Mouse (Mus musculus) heart, embryonic 15.5 days (tissue): ENCODE results near the gene Gm49661. TPM values are rescaled to one million over a fixed set of nuclear protein-coding genes. Genes with fewer than 3 reads are reported as not detected.

Experiments used
- ATAC-seq: fragments of 200-750 bp; cut with Nextera tagmentation; replicated peaks from 2 replicates; pipeline ENCODE4 v1.8.0; 2017; ENCODE audit warnings: low read depth, moderate TSS enrichment; ENCODE audit not compliant: insufficient number of reproducible peaks, insufficient read depth, low FRiP score
- H3K27ac ChIP-seq: fragments of 300-500 bp; sonication (generic); 2 replicates; pipeline ENCODE4 v1.5.1; 2015; ENCODE audit warnings: mild to moderate bottlenecking, inconsistent platforms
- H3K27me3 ChIP-seq: fragments of 300-500 bp; sonication (generic); 2 replicates; pipeline ENCODE4 v1.6.1; 2015; ENCODE audit warnings: inconsistent platforms
- H3K36me3 ChIP-seq: fragments of 300-500 bp; sonication (generic); 2 replicates; pipeline ENCODE4 v1.6.1; 2015; ENCODE audit warnings: mild to moderate bottlenecking, inconsistent platforms
- H3K4me1 ChIP-seq: fragments of 300-500 bp; sonication (generic); replicated peaks from 2 replicates; pipeline ENCODE4 v1.6.1; 2015; ENCODE audit warnings: inconsistent platforms
- H3K4me2 ChIP-seq: fragments of 300-500 bp; sonication (generic); 2 replicates; pipeline ENCODE4 v1.6.1; 2015; ENCODE audit warnings: inconsistent platforms, mild to moderate bottlenecking, moderate library complexity
- H3K4me3 ChIP-seq: fragments of 300-500 bp; sonication (generic); 2 replicates; pipeline ENCODE4 v1.5.1; 2015; ENCODE audit warnings: mild to moderate bottlenecking, inconsistent platforms
- H3K9ac ChIP-seq: fragments of 300-500 bp; sonication (generic); 2 replicates; pipeline ENCODE4 v1.6.1; 2015; ENCODE audit warnings: mild to moderate bottlenecking, inconsistent platforms
- H3K9me3 ChIP-seq: fragments of 300-500 bp; sonication (generic); replicated peaks from 2 replicates; pipeline ENCODE4 v1.6.1; 2016; ENCODE audit warnings: inconsistent platforms
- WGBS: fragments of 180-500 bp; shearing (Covaris S2); methylation state at CpG from one replicate; pipeline ENCODE4 v1.1.7; 2015; ENCODE audit warnings: mixed read lengths; 5-methylcytosine and 5-hydroxymethylcytosine counted together
- microRNA-seq: library from miRNA; unstranded; fragments of <30 nt; microRNA quantifications from one replicate; pipeline ENCODE4, GENCODE M21; 2016
- polyA plus RNA-seq: library from polyadenylated mRNA; unstranded; fragments of >200 nt; fragmentation: Nextera tagmentation; extraction: Ambion mirVana; gene quantifications from 2 replicates; pipeline ENCODE4 v1.2.1, GENCODE M21; 2015

Gm49661 gene
- polyA plus RNA-seq, 1 experiment from 2014 or later, result not detected

GRCm38 (mm10) chr8:84921596-84921995, 47.6 kb downstream of the Gm49661 start:
- Histone ChIP-seq H3K36me3 (no peaks in the 10 kb centered on the region), H3K27ac (no peak overlapping the region), H3K4me2 (no peak overlapping the region), H3K27me3 (peaks cover 69% of the 10 kb centered on the region), H3K9ac (no peak overlapping the region), H3K4me3 (no peak overlapping the region), H3K9me3 (no peaks in the 10 kb centered on the region), H3K4me1 (0 out of 2 replicates have a peak, but pooled peaks cover 10% of the 10 kb centered on the region)
- 0 out of 2 replicates have a peak, but pooled peaks have one; percentile 51 for ATAC-seq
- WGBS, result 32% methylated on average over 2 of the region's 2 CpGs

GRCm38 (mm10) chr8:84918646-84919045, 50.6 kb downstream of the Gm49661 start:
- peaks cover 76% of the 10 kb centered on the region for H3K27me3 ChIP-seq
- no peaks in the 10 kb centered on the region for H3K36me3 ChIP-seq
- no peak for ATAC-seq
- no peak overlapping the region for H3K9ac ChIP-seq
- H3K9me3 ChIP-seq, result no peaks in the 10 kb centered on the region
- no peak overlapping the region for H3K27ac ChIP-seq
- H3K4me1 ChIP-seq, result 0 out of 2 replicates have a peak, but pooled peaks cover 10% of the 10 kb centered on the region
- no peak overlapping the region for H3K4me2 ChIP-seq
- no peak overlapping the region for H3K4me3 ChIP-seq
- 86% methylated on average over 15 of the region's 15 CpGs for WGBS

- WGBS, result 26% methylated on average over 20 of the region's 20 CpGs
These were observed 51.5 kb downstream of the Gm49661 start for GRCm38 (mm10) chr8:84917781-84918180.

More at GRCm38 (mm10) chr8:84917781-84918180, 51.5 kb downstream of the Gm49661 start:
- H3K9me3 ChIP-seq, result no peaks in the 10 kb centered on the region
- H3K4me2 ChIP-seq, result no peak overlapping the region
- H3K4me3 ChIP-seq, result no peak overlapping the region
- no peak overlapping the region for H3K9ac ChIP-seq
- H3K27me3 ChIP-seq, result peaks cover 79% of the 10 kb centered on the region
- H3K27ac ChIP-seq, result no peak overlapping the region
- H3K4me1 ChIP-seq, result peaks cover 18% of the 10 kb centered on the region
- no peaks in the 10 kb centered on the region for H3K36me3 ChIP-seq
- ATAC-seq, result no peak

Small RNAs within 50 kb of the gene (microRNA-seq; reads per million reads assigned to microRNA genes)
- gene Gm24197, result not detected

Other genes with a start within 250 kb of the Gm49661 start
- 4.5 TPM in 2 replicates for gene G430095P16Rik, start 246.4 kb downstream of the Gm49661 start, polyA plus RNA-seq
- gene Nfix, start 169.1 kb downstream of the Gm49661 start, polyA plus RNA-seq, result 15.0 and 20.8 TPM in 2 replicates
- gene Dand5, start 146.6 kb downstream of the Gm49661 start, polyA plus RNA-seq, result 5.8 and 6.4 TPM in 2 replicates
- gene Gadd45gip1, start 137.9 kb downstream of the Gm49661 start, polyA plus RNA-seq, result 45.3 and 46.5 TPM in 2 replicates
- gene Rad23a, start 128.8 kb downstream of the Gm49661 start, polyA plus RNA-seq, result 107 and 123 TPM in 2 replicates
- gene Calr, start 122.5 kb downstream of the Gm49661 start, polyA plus RNA-seq, result 525 and 658 TPM in 2 replicates
- gene Farsa, start 112.4 kb downstream of the Gm49661 start, polyA plus RNA-seq, result 44.5 and 62.5 TPM in 2 replicates
- gene Syce2, start 97.3 kb downstream of the Gm49661 start, polyA plus RNA-seq, result 23.0 and 32.6 TPM in 2 replicates
- 36.4 and 40.1 TPM in 2 replicates for gene Gcdh, start 75.5 kb downstream of the Gm49661 start, polyA plus RNA-seq
- gene Klf1, start 67.5 kb downstream of the Gm49661 start, polyA plus RNA-seq, result 1.1 and 4.9 TPM in 2 replicates
- gene Dnase2a, start 60.9 kb downstream of the Gm49661 start, polyA plus RNA-seq, result 4.3 and 7.3 TPM in 2 replicates
- 0.09 and 0.41 TPM in 2 replicates for gene Mast1, start 32.1 kb downstream of the Gm49661 start, polyA plus RNA-seq
- gene Rtbdn, start 22.4 kb downstream of the Gm49661 start, polyA plus RNA-seq, result 0.26 TPM in 1 of 2 replicates, not detected in the other
- 596 and 644 TPM in 2 replicates for gene Prdx2, start 154 bp upstream of the Gm49661 start, polyA plus RNA-seq
- 62.9 and 83.7 TPM in 2 replicates for gene Rnaseh2a, start 334 bp upstream of the Gm49661 start, polyA plus RNA-seq
- gene Junb, start 9.3 kb upstream of the Gm49661 start, polyA plus RNA-seq, result 11.0 and 16.6 TPM in 2 replicates
- 5.3 and 8.8 TPM in 2 replicates for gene Hook2, start 21.2 kb upstream of the Gm49661 start, polyA plus RNA-seq
- gene Best2, start 45.1 kb upstream of the Gm49661 start, polyA plus RNA-seq, result not detected in 2 replicates
- gene Asna1, start 55.8 kb upstream of the Gm49661 start, polyA plus RNA-seq, result 97.7 and 106 TPM in 2 replicates
- gene Trir, start 57.4 kb upstream of the Gm49661 start, polyA plus RNA-seq, result 68.4 and 77.2 TPM in 2 replicates
- gene Tnpo2, start 67.5 kb upstream of the Gm49661 start, polyA plus RNA-seq, result 17.7 and 22.8 TPM in 2 replicates
- 15.4 and 22.2 TPM in 2 replicates for gene Fbxw9, start 90.6 kb upstream of the Gm49661 start, polyA plus RNA-seq
- gene Gm5741, start 98.5 kb upstream of the Gm49661 start, polyA plus RNA-seq, result not detected in 2 replicates
- gene Dhps, start 102.3 kb upstream of the Gm49661 start, polyA plus RNA-seq, result 46.1 and 52.8 TPM in 2 replicates
- gene Wdr83os, start 111.3 kb upstream of the Gm49661 start, polyA plus RNA-seq, result 106 and 110 TPM in 2 replicates
- 33.1 and 40.8 TPM in 2 replicates for gene Wdr83, start 111.9 kb upstream of the Gm49661 start, polyA plus RNA-seq
- 30.6 and 41.2 TPM in 2 replicates for gene Man2b1, start 113.8 kb upstream of the Gm49661 start, polyA plus RNA-seq
- gene Zfp791, start 153.7 kb upstream of the Gm49661 start, polyA plus RNA-seq, result 0.81 and 1.5 TPM in 2 replicates
- gene Cks1brt, start 182.5 kb upstream of the Gm49661 start, polyA plus RNA-seq, result not detected in 2 replicates